Mouse (Mus musculus): ENCODE results near the gene Ly6g6d. TPM values are rescaled to one million over a fixed set of nuclear protein-coding genes. Genes with fewer than 3 reads are reported as not detected.

The Ly6g6d gene
- total RNA-seq, 2 experiments from 2014 or later: 1.1 TPM; not detected in 1

Other genes starting within 250 kb of the Ly6g6d start
- gene Stk19, start 241.1 kb downstream of the Ly6g6d start, total RNA-seq (2021): 10 to 100 TPM; 57.4 to 69.4 TPM
- 10 to 100 TPM; 31.2 to 33.1 TPM for gene Dxo, start 241.0 kb downstream of the Ly6g6d start, total RNA-seq (2021)
- 10 to 100 TPM; 66.7 to 78.0 TPM for gene Skiv2l, start 227.9 kb downstream of the Ly6g6d start, total RNA-seq (2021)
- 10 to 100 TPM; 28.1 to 28.4 TPM for gene Nelfe, start 227.7 kb downstream of the Ly6g6d start, total RNA-seq (2021)
- under 1 TPM; 0.51 to 0.62 TPM for gene Cfb, start 215.5 kb downstream of the Ly6g6d start, total RNA-seq (2021)
- gene Zbtb12, start 198.6 kb downstream of the Ly6g6d start, total RNA-seq (2021): 1 to 10 TPM; 6.3 to 6.8 TPM
- gene Gm20547, start 196.0 kb downstream of the Ly6g6d start, total RNA-seq (2021): not detected
- 1 to 10 TPM; 2.1 to 2.9 TPM for gene C2, start 179.8 kb downstream of the Ly6g6d start, total RNA-seq (2021)
- 100 to 1,000 TPM; 174 to 181 TPM for gene Ehmt2, start 179.6 kb downstream of the Ly6g6d start, total RNA-seq (2021)
- gene Slc44a4, start 163.6 kb downstream of the Ly6g6d start, total RNA-seq (2021): under 1 TPM; 0.14 to 0.30 TPM
- 10 to 100 TPM; 23.8 to 27.3 TPM for gene Neu1, start 146.8 kb downstream of the Ly6g6d start, total RNA-seq (2021)
- 1 to 10 TPM; 1.2 to 2.0 TPM for gene Hspa1b, start 118.8 kb downstream of the Ly6g6d start, total RNA-seq (2021)
- not detected for gene Gm20481, start 108.2 kb downstream of the Ly6g6d start, total RNA-seq (2021)
- 1 to 10 TPM; 3.0 to 5.4 TPM for gene Hspa1a, start 105.9 kb downstream of the Ly6g6d start, total RNA-seq (2021)
- gene Hspa1l, start 105.4 kb downstream of the Ly6g6d start, total RNA-seq (2021): under 1 TPM in 1 of 2 experiments, not detected in 1; 0.20 TPM
- 10 to 100 TPM; 25.4 to 27.2 TPM for gene Lsm2, start 96.2 kb downstream of the Ly6g6d start, total RNA-seq (2021)
- gene Vars, start 77.1 kb downstream of the Ly6g6d start, total RNA-seq (2021): 10 to 100 TPM; 55.1 to 56.7 TPM
- under 1 TPM; 0.18 to 0.19 TPM for gene Vwa7, start 61.5 kb downstream of the Ly6g6d start, total RNA-seq (2021)
- 1 to 10 TPM in 1 of 2 experiments, under 1 TPM in 1; 0.83 to 1.0 TPM for gene Sapcd1, start 50.0 kb downstream of the Ly6g6d start, total RNA-seq (2021)
- gene Msh5, start 31.3 kb downstream of the Ly6g6d start, total RNA-seq (2021): under 1 TPM; 0.81 to 0.97 TPM
- gene Clic1, start 28.1 kb downstream of the Ly6g6d start, total RNA-seq (2021): 10 to 100 TPM; 14.3 to 15.8 TPM
- 10 to 100 TPM; 26.3 to 31.1 TPM for gene Ddah2, start 19.0 kb downstream of the Ly6g6d start, total RNA-seq (2021)
- gene Ly6g6c, start 12.7 kb downstream of the Ly6g6d start, total RNA-seq (2021): not detected
- not detected for gene Mpig6b, start 11.9 kb downstream of the Ly6g6d start, total RNA-seq (2021)
- 1 to 10 TPM; 1.6 to 2.3 TPM for gene Ly6g6e, start 1.2 kb downstream of the Ly6g6d start, total RNA-seq (2021)
- not detected for gene Ly6g6f, start 7.5 kb upstream of the Ly6g6d start, total RNA-seq (2021)
- 10 to 100 TPM; 84.4 to 91.5 TPM for gene Abhd16a, start 11.2 kb upstream of the Ly6g6d start, total RNA-seq (2021)
- not detected for gene Ly6g5c, start 30.2 kb upstream of the Ly6g6d start, total RNA-seq (2021)
- under 1 TPM; 0.58 to 0.81 TPM for gene Ly6g5b, start 37.4 kb upstream of the Ly6g6d start, total RNA-seq (2021)
- gene Gpank1, start 43.4 kb upstream of the Ly6g6d start, total RNA-seq (2021): 10 to 100 TPM; 13.2 to 17.7 TPM
- gene Csnk2b, start 44.0 kb upstream of the Ly6g6d start, total RNA-seq (2021): 100 to 1,000 TPM; 196 to 210 TPM
- gene D17H6S53E, start 48.3 kb upstream of the Ly6g6d start, total RNA-seq (2021): 10 to 100 TPM; 23.8 to 24.6 TPM
- gene Apom, start 54.0 kb upstream of the Ly6g6d start, total RNA-seq (2021): under 1 TPM in 1 of 2 experiments, not detected in 1; 0.34 TPM
- 100 to 1,000 TPM; 297 to 299 TPM for gene Bag6, start 57.1 kb upstream of the Ly6g6d start, total RNA-seq (2021)
- gene Prrc2a, start 86.8 kb upstream of the Ly6g6d start, total RNA-seq (2021): 100 to 1,000 TPM; 261 to 270 TPM
- 10 to 100 TPM in 1 of 2 experiments, 1 to 10 TPM in 1; 8.0 to 12.5 TPM for gene Aif1, start 98.0 kb upstream of the Ly6g6d start, total RNA-seq (2021)
- 10 to 100 TPM; 13.7 to 14.9 TPM for gene Lst1, start 110.4 kb upstream of the Ly6g6d start, total RNA-seq (2021)
- gene Ltb, start 116.4 kb upstream of the Ly6g6d start, total RNA-seq (2021): 1 to 10 TPM in 1 of 2 experiments, under 1 TPM in 1; 0.77 to 1.4 TPM
- under 1 TPM in 1 of 2 experiments, not detected in 1; 0.19 TPM for gene Tnf, start 123.9 kb upstream of the Ly6g6d start, total RNA-seq (2021)
- 1 to 10 TPM in 1 of 2 experiments, under 1 TPM in 1; 0.51 to 1.1 TPM for gene Lta, start 127.3 kb upstream of the Ly6g6d start, total RNA-seq (2021)
- gene Gm16181, start 142.8 kb upstream of the Ly6g6d start, total RNA-seq (2021): not detected
- gene Atp6v1g2, start 155.6 kb upstream of the Ly6g6d start, total RNA-seq (2021): 100 to 1,000 TPM; 329 to 351 TPM
- 10 to 100 TPM; 12.7 to 14.6 TPM for gene Nfkbil1, start 157.7 kb upstream of the Ly6g6d start, total RNA-seq (2021)
- gene Ddx39b, start 163.7 kb upstream of the Ly6g6d start, total RNA-seq (2021): 100 to 1,000 TPM; 255 to 261 TPM
- gene H2-D1, start 184.7 kb upstream of the Ly6g6d start, total RNA-seq (2021): 10 to 100 TPM; 18.2 to 21.5 TPM
- under 1 TPM; 0.67 to 0.81 TPM for gene H2-Q1, start 242.3 kb upstream of the Ly6g6d start, total RNA-seq (2021)